Mouse (Mus musculus) E14TG2a.4 (cell line): ENCODE measurements around the gene Lurap1l.

Experiments used
- CTCF ChIP-seq: conservative IDR thresholded peaks from 2 replicates; pipeline ENCODE4 v1.5.1; 2014; ENCODE audit warnings: low read length
- NANOG ChIP-seq: IDR thresholded peaks from 2 replicates; pipeline ENCODE4 v1.6.1; 2014; ENCODE audit warnings: borderline replicate concordance, low read length, mixed read lengths
- POU5F1 ChIP-seq: IDR thresholded peaks from 2 replicates; pipeline ENCODE4 v1.6.1; 2014; ENCODE audit warnings: low read length, borderline replicate concordance

- TF ChIP-seq NANOG: no peak
- no peak for TF ChIP-seq CTCF
- TF ChIP-seq POU5F1: no peak
Measured at GRCm38 (mm10) chr4:80950280-80950781, 39.9 kb downstream of the Lurap1l start.
